Mouse (Mus musculus): Measurements from ENCODE around the gene Gm20517. TPM values are rescaled to one million over a fixed set of nuclear protein-coding genes. Genes with fewer than 3 reads are reported as not detected.

Gm20517 gene
- polyA plus RNA-seq, 1 experiment = 0.64 TPM

GRCm38 (mm10) chr17:47710036-47710435, 98.6 kb downstream of the Gm20517 start:
- DNase-seq = no peak
- no peak overlapping the region for H3K4me3 ChIP-seq (ENCODE audit: insufficient read depth, low read depth, low read length)
- no peak for TF ChIP-seq CTCF (conservative IDR thresholded peaks at IDR 0.05; ENCODE audit: insufficient read depth, insufficient read length, low read depth, low read length)
- TF ChIP-seq POLR2A (IDR thresholded peaks at IDR 0.05; ENCODE audit: low read depth, low read length) = no peak
- WGBS = 77% methylated on average over 3 of the region's 3 CpGs
- no peak overlapping the region for H3K27ac ChIP-seq (ENCODE audit: insufficient read depth, low read depth, low read length)
- H3K36me3 ChIP-seq (ENCODE audit: control insufficient read depth, insufficient read depth, low read length) = no peaks in the 10 kb centered on the region
- 0 out of 2 replicates have a peak, but pooled peaks cover 2% of the 10 kb centered on the region for H3K4me1 ChIP-seq (ENCODE audit: control insufficient read depth, insufficient read depth, low read length)
- H3K27me3 ChIP-seq (replicated peaks; ENCODE audit: control insufficient read depth, insufficient read depth, low read length) = no peaks in the 10 kb centered on the region

GRCm38 (mm10) chr17:47711883-47712282, 100.5 kb downstream of the Gm20517 start:
- TF ChIP-seq POLR2A (IDR thresholded peaks at IDR 0.05; ENCODE audit: low read depth, low read length) = no peak
- TF ChIP-seq CTCF (conservative IDR thresholded peaks at IDR 0.05; ENCODE audit: insufficient read depth, insufficient read length, low read depth, low read length) = no peak
- whole genome bisulfite sequencing = 76% methylated on average over 6 of the region's 6 CpGs
- no peak for DNase-seq

GRCm38 (mm10) chr17:47712889-47713571, 101.6 kb downstream of the Gm20517 start:
- no peak overlapping the region for H3K27ac ChIP-seq (ENCODE audit: insufficient read depth, low read depth, low read length)
- H3K27me3 ChIP-seq (replicated peaks; ENCODE audit: control insufficient read depth, insufficient read depth, low read length) = no peaks in the 10 kb centered on the region
- no peaks in the 10 kb centered on the region for H3K4me1 ChIP-seq (ENCODE audit: control insufficient read depth, insufficient read depth, low read length)
- no peaks in the 10 kb centered on the region for H3K36me3 ChIP-seq (ENCODE audit: control insufficient read depth, insufficient read depth, low read length)
- DNase-seq = no peak
- no peak overlapping the region for H3K4me3 ChIP-seq (ENCODE audit: insufficient read depth, low read depth, low read length)
- WGBS = 53% methylated on average over 22 of the region's 22 CpGs
- TF ChIP-seq POLR2A (IDR thresholded peaks at IDR 0.05; ENCODE audit: low read depth, low read length) (no peak), CTCF (conservative IDR thresholded peaks at IDR 0.05; ENCODE audit: insufficient read depth, insufficient read length, low read depth, low read length) (no peak)

More at GRCm38 (mm10) chr17:47711883-47712282, 100.5 kb downstream of the Gm20517 start:
- Histone ChIP-seq H3K4me3 (ENCODE audit: insufficient read depth, low read depth, low read length) (no peak overlapping the region), H3K4me1 (ENCODE audit: control insufficient read depth, insufficient read depth, low read length) (0 out of 2 replicates have a peak, but pooled peaks cover 2% of the 10 kb centered on the region), H3K27ac (ENCODE audit: insufficient read depth, low read depth, low read length) (no peak overlapping the region), H3K36me3 (ENCODE audit: control insufficient read depth, insufficient read depth, low read length) (no peaks in the 10 kb centered on the region), H3K27me3 (replicated peaks; ENCODE audit: control insufficient read depth, insufficient read depth, low read length) (no peaks in the 10 kb centered on the region)

GRCm38 (mm10) chr17:47715037-47715436, 103.6 kb downstream of the Gm20517 start:
- DNase-seq = no peak
- Histone ChIP-seq H3K27ac (ENCODE audit: insufficient read depth, low read depth, low read length) (no peak overlapping the region), H3K36me3 (ENCODE audit: control insufficient read depth, insufficient read depth, low read length) (no peaks in the 10 kb centered on the region), H3K4me1 (ENCODE audit: control insufficient read depth, insufficient read depth, low read length) (no peaks in the 10 kb centered on the region), H3K27me3 (replicated peaks; ENCODE audit: control insufficient read depth, insufficient read depth, low read length) (no peaks in the 10 kb centered on the region), H3K4me3 (ENCODE audit: insufficient read depth, low read depth, low read length) (no peak overlapping the region)
- WGBS = 60% methylated on average over 3 of the region's 3 CpGs
- TF ChIP-seq CTCF (conservative IDR thresholded peaks at IDR 0.05; ENCODE audit: insufficient read depth, insufficient read length, low read depth, low read length) (no peak), POLR2A (IDR thresholded peaks at IDR 0.05; ENCODE audit: low read depth, low read length) (no peak)

GRCm38 (mm10) chr17:47721183-47721582, 109.8 kb downstream of the Gm20517 start:
- Histone ChIP-seq H3K27me3 (replicated peaks; ENCODE audit: control insufficient read depth, insufficient read depth, low read length) (no peaks in the 10 kb centered on the region), H3K4me3 (ENCODE audit: insufficient read depth, low read depth, low read length) (no peak overlapping the region), H3K27ac (ENCODE audit: insufficient read depth, low read depth, low read length) (no peak overlapping the region), H3K36me3 (ENCODE audit: control insufficient read depth, insufficient read depth, low read length) (no peaks in the 10 kb centered on the region), H3K4me1 (ENCODE audit: control insufficient read depth, insufficient read depth, low read length) (no peaks in the 10 kb centered on the region)
- WGBS = 76% methylated on average over 4 of the region's 4 CpGs
- DNase-seq = no peak
- TF ChIP-seq POLR2A (IDR thresholded peaks at IDR 0.05; ENCODE audit: low read depth, low read length) (no peak), CTCF (conservative IDR thresholded peaks at IDR 0.05; ENCODE audit: insufficient read depth, insufficient read length, low read depth, low read length) (no peak)

- 61% methylated on average over 11 of the region's 11 CpGs for WGBS
- Histone ChIP-seq H3K4me3 (ENCODE audit: insufficient read depth, low read depth, low read length) (no peak within 1 kb of the TSS), H3K36me3 (ENCODE audit: control insufficient read depth, insufficient read depth, low read length) (no peaks in the 10 kb centered on the region), H3K27me3 (replicated peaks; ENCODE audit: control insufficient read depth, insufficient read depth, low read length) (no peaks in the 10 kb centered on the region), H3K4me1 (ENCODE audit: control insufficient read depth, insufficient read depth, low read length) (no peaks in the 10 kb centered on the region), H3K27ac (ENCODE audit: insufficient read depth, low read depth, low read length) (no peak within 1 kb of the TSS)
- no peak for DNase-seq
- TF ChIP-seq CTCF (conservative IDR thresholded peaks at IDR 0.05; ENCODE audit: insufficient read depth, insufficient read length, low read depth, low read length) (no peak), POLR2A (IDR thresholded peaks at IDR 0.05; ENCODE audit: low read depth, low read length) (no peak)
Measured at GRCm38 (mm10) chr17:47726566-47726965, 115.2 kb downstream of the Gm20517 start, which contains the start of gene Pgc. Gene Pgc (plus strand): TSS chr17:47726842.

- WGBS = 51% methylated on average over 24 of the region's 24 CpGs
- Histone ChIP-seq H3K4me1 (ENCODE audit: control insufficient read depth, insufficient read depth, low read length) (no peaks in the 10 kb centered on the region), H3K27me3 (replicated peaks; ENCODE audit: control insufficient read depth, insufficient read depth, low read length) (no peaks in the 10 kb centered on the region), H3K36me3 (ENCODE audit: control insufficient read depth, insufficient read depth, low read length) (no peaks in the 10 kb centered on the region), H3K4me3 (ENCODE audit: insufficient read depth, low read depth, low read length) (no peak overlapping the region), H3K27ac (ENCODE audit: insufficient read depth, low read depth, low read length) (no peak overlapping the region)
- TF ChIP-seq POLR2A (IDR thresholded peaks at IDR 0.05; ENCODE audit: low read depth, low read length) (no peak), CTCF (conservative IDR thresholded peaks at IDR 0.05; ENCODE audit: insufficient read depth, insufficient read length, low read depth, low read length) (no peak)
- no peak for DNase-seq
Measured at GRCm38 (mm10) chr17:47730633-47731575, 119.5 kb downstream of the Gm20517 start.

Other genes with a start within 250 kb of the Gm20517 start
- 28.5 and 30.8 TPM in 2 replicates for gene Mrps10, start 242.7 kb upstream of the Gm20517 start, polyA plus RNA-seq (2012; rRNA removed)
- gene Guca1b, start 226.2 kb upstream of the Gm20517 start, polyA plus RNA-seq (2012; rRNA removed) = 0.91 and 0.95 TPM in 2 replicates
- 0.91 and 1.4 TPM in 2 replicates for gene Guca1a, start 211.0 kb upstream of the Gm20517 start, polyA plus RNA-seq (2012; rRNA removed)
- 7.9 and 9.7 TPM in 2 replicates for gene AI661453, start 175.0 kb upstream of the Gm20517 start, polyA plus RNA-seq (2012; rRNA removed)
- gene 1700001C19Rik, start 174.2 kb upstream of the Gm20517 start, polyA plus RNA-seq (2012; rRNA removed) = 0.09 and 0.23 TPM in 2 replicates
- 22.9 and 23.7 TPM in 2 replicates for gene Taf8, start 109.3 kb upstream of the Gm20517 start, polyA plus RNA-seq (2012; rRNA removed)
- gene Ccnd3, start 106.5 kb upstream of the Gm20517 start, polyA plus RNA-seq (2012; rRNA removed) = 148 and 152 TPM in 2 replicates
- 7.9 and 8.3 TPM in 2 replicates for gene Bysl, start 97 bp upstream of the Gm20517 start, polyA plus RNA-seq (2012; rRNA removed)
- gene Med20, start within 50 bp of the Gm20517 start, polyA plus RNA-seq (2012; rRNA removed) = 22.8 and 25.3 TPM in 2 replicates
- 5.1 and 5.3 TPM in 2 replicates for gene Usp49, start 19.1 kb downstream of the Gm20517 start, polyA plus RNA-seq (2012; rRNA removed)
- gene Tomm6, start 76.8 kb downstream of the Gm20517 start, polyA plus RNA-seq (2012; rRNA removed) = 103 and 153 TPM in 2 replicates
- gene Frs3, start 77.4 kb downstream of the Gm20517 start, polyA plus RNA-seq (2012; rRNA removed) = 28.9 and 39.5 TPM in 2 replicates
- 1.1 and 2.1 TPM in 2 replicates for gene Gm21981, start 82.9 kb downstream of the Gm20517 start, polyA plus RNA-seq (2012; rRNA removed)
- 7.0 and 9.0 TPM in 2 replicates for gene Prickle4, start 83.1 kb downstream of the Gm20517 start, polyA plus RNA-seq (2012; rRNA removed)
- gene Pgc, start 115.3 kb downstream of the Gm20517 start, polyA plus RNA-seq (2012; rRNA removed) = 0.29 and 1.0 TPM in 2 replicates
- gene Tfeb, start 125.4 kb downstream of the Gm20517 start, polyA plus RNA-seq (2012; rRNA removed) = 35.0 and 36.4 TPM in 2 replicates
- gene Mdfi, start 223.1 kb downstream of the Gm20517 start, polyA plus RNA-seq (2012; rRNA removed) = 4.9 and 6.6 TPM in 2 replicates